Mouse (Mus musculus): ENCODE data around the gene Kiss1. TPM values are rescaled to one million over a fixed set of nuclear protein-coding genes. Genes with fewer than 3 reads are reported as not detected.

Gene Kiss1
- total and polyA plus RNA-seq, 3 experiments, result not detected

- peaks cover 88% of the 10 kb centered on the region for H3K27me3 ChIP-seq (replicated peaks)
- TF ChIP-seq NRF1 (IDR thresholded peaks at IDR 0.05; ENCODE audit: low read depth, low read length), result no peak
- TF ChIP-seq MYC (IDR thresholded peaks at IDR 0.05; ENCODE audit: low read depth, low read length), result no peak
- no peak for TF ChIP-seq NELFE (IDR thresholded peaks at IDR 0.05; ENCODE audit: low read depth, low read length)
- TF ChIP-seq E2F4 (IDR thresholded peaks at IDR 0.05; ENCODE audit: insufficient replicate concordance, low read depth, low read length), result no peak
- TF ChIP-seq ZC3H11A (IDR thresholded peaks at IDR 0.05; ENCODE audit: low read depth, low read length), result no peak
- no peak for TF ChIP-seq CHD2 (IDR thresholded peaks at IDR 0.05; ENCODE audit: low read length)
- no peak for TF ChIP-seq BHLHE40 (IDR thresholded peaks at IDR 0.05; ENCODE audit: low read depth, low read length)
- no peak for TF ChIP-seq ETS1 (conservative IDR thresholded peaks at IDR 0.05; ENCODE audit: low read depth, low read length)
- no peak for TF ChIP-seq POLR2AphosphoS2 (IDR thresholded peaks at IDR 0.05; ENCODE audit: low read depth, low read length)
- no peak for TF ChIP-seq MAFK (IDR thresholded peaks at IDR 0.05; ENCODE audit: insufficient replicate concordance, low read length)
- TF ChIP-seq POLR2A (IDR thresholded peaks at IDR 0.05; ENCODE audit: low read depth, low read length), result no peak
- no peak for TF ChIP-seq RCOR1 (conservative IDR thresholded peaks at IDR 0.05; ENCODE audit: low read depth, low read length)
- no peak for TF ChIP-seq JUND (conservative IDR thresholded peaks at IDR 0.05; ENCODE audit: low read depth, low read length)
- no peak for TF ChIP-seq ZMIZ1 (IDR thresholded peaks at IDR 0.05; ENCODE audit: low read depth, low read length)
- no peak for TF ChIP-seq SIN3A (IDR thresholded peaks at IDR 0.05; ENCODE audit: low read length)
- no peak for TF ChIP-seq KAT2A (IDR thresholded peaks at IDR 0.05; ENCODE audit: insufficient replicate concordance, low read length)
- no peak for TF ChIP-seq PAX5 (IDR thresholded peaks at IDR 0.05; ENCODE audit: low read length)
- TF ChIP-seq MAX (IDR thresholded peaks at IDR 0.05; ENCODE audit: low read length), result no peak
- TF ChIP-seq ZKSCAN1 (IDR thresholded peaks at IDR 0.05; ENCODE audit: borderline replicate concordance, low read depth, low read length), result no peak
- TF ChIP-seq HCFC1 (IDR thresholded peaks at IDR 0.05; ENCODE audit: low read depth, low read length), result no peak
- no peaks in the 10 kb centered on the region for H3K79me2 ChIP-seq (replicated peaks; ENCODE audit: control insufficient read depth, extremely low read depth, insufficient read depth, poor library complexity, severe bottlenecking)
- dilution Hi-C loops (cut with MboI; ENCODE audit: extremely low pct_ligation_motif_present, extremely low pct_unique_long_range_greater_than_20kb, low sequenced_read_pairs) (no loop called here), in situ Hi-C loops (cut with MboI; ENCODE audit: low pct_ligation_motif_present, low pct_unique_long_range_greater_than_20kb, low sequenced_read_pairs) (no loop called here)
- H3K4me2 ChIP-seq (ENCODE audit: insufficient read depth, low read depth, poor library complexity, severe bottlenecking), result no peak overlapping the region
- no peaks in the 10 kb centered on the region for H3K36me3 ChIP-seq (replicated peaks in 1 of 2; ENCODE audit: control insufficient read depth in 1 of 2, insufficient read depth in 1 of 2, low read length in 1 of 2)
- H3K27ac ChIP-seq (ENCODE audit: insufficient read depth, low read depth), result no peak overlapping the region
- no peaks in the 10 kb centered on the region for H3K9me3 ChIP-seq (replicated peaks; ENCODE audit: low read length)
- H3K9ac ChIP-seq (ENCODE audit: insufficient read depth, low read depth), result no peak overlapping the region
- no peak overlapping the region for H3K4me3 ChIP-seq (replicated peaks in 1 of 3; ENCODE audit: low read depth in 2 of 3, low read length in 2 of 3, poor library complexity in 1 of 3)
- no peak for DNase-seq (ENCODE audit: extremely low read depth)
- no peaks in the 10 kb centered on the region for H3K4me1 ChIP-seq (ENCODE audit: control insufficient read depth in 1 of 2, insufficient read depth in 2 of 2)
Observed at GRCm38 (mm10) chr1:133287051-133287450, 34.6 kb upstream of the Kiss1 start.

- in situ Hi-C loops (cut with MboI; ENCODE audit: low pct_ligation_motif_present, low pct_unique_long_range_greater_than_20kb, low sequenced_read_pairs), result no loop called here
- Histone ChIP-seq H3K36me3 (replicated peaks in 1 of 2; ENCODE audit: control insufficient read depth in 1 of 2, insufficient read depth in 1 of 2, low read length in 1 of 2) (no peaks in the 10 kb centered on the region), H3K4me3 (replicated peaks in 1 of 3; ENCODE audit: low read depth in 2 of 3, low read length in 2 of 3, poor library complexity in 1 of 3) (no peak overlapping the region), H3K27ac (ENCODE audit: insufficient read depth, low read depth) (no peak overlapping the region), H3K27me3 (replicated peaks) (peaks cover 87% of the 10 kb centered on the region), H3K9me3 (replicated peaks; ENCODE audit: low read length) (no peaks in the 10 kb centered on the region), H3K4me1 (ENCODE audit: control insufficient read depth in 1 of 2, insufficient read depth in 2 of 2) (no peaks in the 10 kb centered on the region), H3K4me2 (ENCODE audit: insufficient read depth, low read depth, poor library complexity, severe bottlenecking) (no peak overlapping the region), H3K9ac (ENCODE audit: insufficient read depth, low read depth) (no peak overlapping the region), H3K79me2 (replicated peaks; ENCODE audit: control insufficient read depth, extremely low read depth, insufficient read depth, poor library complexity, severe bottlenecking) (no peaks in the 10 kb centered on the region)
- DNase-seq (ENCODE audit: extremely low read depth), result no peak
- dilution Hi-C loops (cut with MboI; ENCODE audit: extremely low pct_ligation_motif_present, extremely low pct_unique_long_range_greater_than_20kb, low sequenced_read_pairs), result no loop called here
- no peak for TF ChIP-seq MXI1 (IDR thresholded peaks at IDR 0.05; ENCODE audit: low read depth, low read length)
- no peak for TF ChIP-seq ZC3H11A (IDR thresholded peaks at IDR 0.05; ENCODE audit: low read depth, low read length)
- TF ChIP-seq MYC (IDR thresholded peaks at IDR 0.05; ENCODE audit: low read depth, low read length), result no peak
- TF ChIP-seq ZKSCAN1 (IDR thresholded peaks at IDR 0.05; ENCODE audit: borderline replicate concordance, low read depth, low read length), result no peak
- TF ChIP-seq ZMIZ1 (IDR thresholded peaks at IDR 0.05; ENCODE audit: low read depth, low read length), result no peak
- TF ChIP-seq E2F4 (IDR thresholded peaks at IDR 0.05; ENCODE audit: insufficient replicate concordance, low read depth, low read length), result no peak
- TF ChIP-seq TCF12 (IDR thresholded peaks at IDR 0.05; ENCODE audit: low read depth, low read length), result no peak
- TF ChIP-seq MAX (IDR thresholded peaks at IDR 0.05; ENCODE audit: low read length), result no peak
- TF ChIP-seq CTCF (conservative IDR thresholded peaks at IDR 0.05 in 1 of 2, IDR thresholded peaks at IDR 0.05 in 1 of 2; ENCODE audit: low read depth in 2 of 2, low read length in 2 of 2), result no peak
- TF ChIP-seq NELFE (IDR thresholded peaks at IDR 0.05; ENCODE audit: low read depth, low read length), result no peak
- TF ChIP-seq GABPA (IDR thresholded peaks at IDR 0.05; ENCODE audit: insufficient replicate concordance, low read depth, low read length), result no peak
- no peak for TF ChIP-seq JUN (IDR thresholded peaks at IDR 0.05; ENCODE audit: insufficient read depth, low read depth, low read length)
- no peak for TF ChIP-seq BHLHE40 (IDR thresholded peaks at IDR 0.05; ENCODE audit: low read depth, low read length)
Observed at GRCm38 (mm10) chr1:133287880-133288279, 33.8 kb upstream of the Kiss1 start.

Data from CH12.LX (cell line).